Mouse (Mus musculus) urinary bladder, postnatal 14 days (tissue): ENCODE results near the gene Slc2a1.

Source experiments
- DNase-seq: peaks from one replicate; pipeline ENCODE4 v3.0.0; 2021; ENCODE audit warnings: low spot score

Slc2a1 gene

DNA sequence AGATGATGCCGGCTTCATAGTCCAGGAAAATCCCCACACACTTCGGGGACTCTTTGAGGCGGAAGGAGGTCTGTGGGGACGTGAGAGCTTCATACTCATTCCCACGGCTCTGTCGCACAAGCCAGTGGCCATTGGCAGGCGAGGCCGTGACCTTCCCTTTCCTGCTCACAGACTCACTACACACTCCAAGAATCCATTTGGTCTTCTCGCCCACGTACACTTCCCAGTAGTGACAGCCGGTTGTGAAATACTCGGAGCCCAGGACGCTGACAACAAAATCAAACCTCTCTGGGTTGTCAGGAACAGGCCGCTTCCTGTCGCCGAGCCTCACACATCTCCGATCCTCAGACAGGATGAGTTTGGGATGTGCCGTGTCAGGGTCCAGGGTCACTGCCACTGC is 69.8 kb downstream of the Slc2a1 start:
- DNase-seq, result no peak

DNA sequence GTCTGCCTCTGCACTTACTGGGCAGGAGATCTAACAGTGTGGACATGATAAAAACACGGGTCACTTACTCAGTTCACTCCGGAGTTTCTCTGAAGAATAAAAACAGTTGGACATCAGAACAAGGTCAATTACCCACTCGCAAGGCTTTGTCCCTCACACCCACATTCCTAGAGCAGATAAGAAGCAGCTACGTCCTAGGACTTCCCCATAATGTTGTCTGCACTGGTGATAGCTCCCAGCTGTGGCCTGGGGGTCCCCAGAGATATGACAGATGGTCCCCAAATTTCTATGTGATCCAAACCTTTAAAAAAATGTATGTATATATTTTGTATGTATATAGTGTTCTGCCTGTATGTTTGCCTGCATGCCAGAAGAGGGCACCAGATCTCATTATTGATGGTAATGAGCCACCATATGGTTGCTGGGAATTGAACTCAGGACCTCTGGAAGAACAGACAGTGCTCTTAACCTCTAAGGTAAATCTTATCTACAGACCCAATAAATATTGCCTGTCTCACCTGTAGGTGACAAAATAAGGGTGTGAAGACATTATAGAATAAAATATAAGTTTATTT is 71.7 kb downstream of the Slc2a1 start:
- no peak for DNase-seq

DNA sequence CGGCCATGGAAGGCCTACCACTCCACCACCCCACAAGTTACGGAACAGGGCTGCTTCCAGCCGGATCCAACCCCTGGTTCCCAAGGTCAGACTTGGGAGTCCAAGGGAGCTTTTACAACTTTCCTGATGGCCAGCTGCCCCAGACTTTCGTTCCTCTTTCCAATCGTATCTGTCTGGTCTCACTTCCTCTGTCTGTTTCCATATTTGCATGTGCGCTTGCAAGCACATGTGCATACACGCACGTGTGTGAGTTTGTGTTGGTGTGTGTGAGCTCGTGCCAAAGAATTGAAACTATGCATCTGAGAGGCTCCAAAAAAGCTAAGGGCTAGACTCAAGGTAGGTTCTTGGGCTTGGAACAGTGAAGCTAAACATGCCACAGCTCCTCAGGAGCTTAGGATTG is 72.9 kb downstream of the Slc2a1 start:
- no peak for DNase-seq

DNA sequence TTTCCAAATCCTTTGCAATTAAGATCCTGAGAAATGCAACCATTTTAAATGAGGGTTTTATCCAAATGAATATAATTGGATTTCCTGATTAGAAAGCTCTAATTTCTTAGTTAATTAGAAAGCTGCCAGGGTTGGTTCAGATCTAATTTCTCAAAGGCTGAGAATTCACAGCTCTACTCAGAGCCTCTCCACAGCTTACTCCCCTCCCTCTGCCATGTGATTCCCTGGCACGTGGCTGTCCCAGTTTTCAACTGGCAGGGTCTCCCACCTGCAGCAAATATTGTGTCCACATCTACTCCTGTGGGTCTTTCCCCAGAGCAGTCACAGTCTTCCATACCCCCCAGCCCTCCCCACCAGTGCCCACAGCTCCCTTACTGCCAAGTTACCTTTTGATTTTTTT is 75.0 kb downstream of the Slc2a1 start:
- no peak for DNase-seq

DNA sequence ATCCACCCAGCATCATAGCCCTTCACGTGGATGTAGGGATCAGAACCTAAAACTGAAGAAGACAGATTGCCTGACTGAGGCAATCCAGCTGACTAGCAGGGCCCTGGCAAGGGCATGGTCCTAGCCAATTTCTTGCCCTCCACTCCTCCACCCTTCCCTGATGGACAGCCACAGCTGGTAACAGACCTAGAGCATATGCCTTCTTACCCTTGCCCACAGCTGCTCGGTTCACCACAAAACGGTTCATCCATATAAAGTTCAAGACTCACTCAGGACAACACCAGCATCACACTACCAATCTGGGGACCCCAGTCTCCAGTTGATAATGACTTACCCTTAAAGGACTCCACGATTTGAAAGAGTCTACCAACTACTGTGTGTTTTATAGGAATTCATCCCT is 77.3 kb downstream of the Slc2a1 start:
- no peak for DNase-seq
